Mouse (Mus musculus): ENCODE data around the gene Dot1l. TPM values are rescaled to one million over a fixed set of nuclear protein-coding genes. Genes with fewer than 3 reads are reported as not detected.

Dot1l gene
- polyA plus RNA-seq, 1 experiment from 2014 or later, result 20.3 TPM

DNA sequence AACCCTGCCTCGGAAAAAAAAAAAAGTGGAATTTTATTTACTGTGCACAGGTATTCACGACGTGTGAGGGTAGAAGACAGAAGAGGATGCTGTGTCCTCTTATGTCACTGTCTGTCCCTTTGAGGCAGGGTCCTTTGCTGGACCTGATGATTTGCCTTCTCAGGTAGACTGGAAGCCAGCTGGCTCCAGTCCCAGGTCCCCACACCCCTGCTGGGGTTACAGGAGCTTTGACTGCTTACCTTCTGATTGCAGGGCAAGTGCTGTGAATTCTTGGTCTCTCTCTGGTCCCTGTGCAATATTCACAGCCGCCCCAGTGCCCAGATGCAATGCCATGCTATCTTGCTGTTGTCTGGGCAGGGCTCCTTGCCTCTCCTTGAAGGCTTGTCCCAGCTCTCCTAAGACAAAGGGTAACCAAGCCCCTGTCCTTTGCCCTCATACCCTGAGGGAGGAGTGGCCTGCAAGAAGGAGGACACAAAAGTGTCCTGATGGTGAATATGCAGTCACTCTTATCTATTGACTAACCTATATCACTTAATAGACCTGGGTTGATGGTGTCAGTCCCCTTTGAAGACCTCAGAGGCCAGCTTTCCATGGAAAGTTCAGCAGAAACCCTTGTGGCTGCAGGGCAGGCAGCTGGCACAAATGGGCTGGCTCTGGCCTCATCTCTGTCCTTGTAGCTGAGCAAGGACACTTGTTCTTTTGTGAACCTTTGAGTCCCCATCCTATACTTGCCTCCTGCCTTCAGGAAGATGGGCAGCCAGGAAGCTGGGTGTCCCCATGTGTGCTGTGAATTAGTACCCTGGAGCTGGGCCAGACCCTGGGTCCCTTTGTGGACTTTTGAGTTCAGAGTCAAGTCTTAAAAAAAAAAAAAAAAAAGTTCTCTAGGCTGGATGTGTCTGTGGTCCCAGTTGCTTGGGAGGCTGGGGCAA is 5.9 kb downstream of the Dot1l start:
- Histone ChIP-seq H3K4me2 (no peak overlapping the region), H3K36me3 (peaks cover 5% of the 10 kb centered on the region; the same call in 1 of the 2 replicates), H3K4me1 (peaks cover 66% of the 10 kb centered on the region), H3K9ac (replicated peaks) (no peak overlapping the region), H3K27me3 (replicated peaks) (no peaks in the 10 kb centered on the region), H3K27ac (replicated peaks) (no peak overlapping the region), H3K4me3 (replicated peaks) (no peak overlapping the region), H3K9me3 (replicated peaks) (no peaks in the 10 kb centered on the region)
- no peak for ATAC-seq (ENCODE audit: low FRiP score)
- WGBS, result 92% methylated on average over 4 of the region's 4 CpGs

GRCm38 (mm10) chr10:80761821-80762220 is 6.8 kb downstream of the Dot1l start:
- no peak for ATAC-seq (ENCODE audit: low FRiP score)
- no peak overlapping the region for H3K27ac ChIP-seq (replicated peaks)
- no peak overlapping the region for H3K9ac ChIP-seq (replicated peaks)
- peaks cover 56% of the 10 kb centered on the region for H3K4me1 ChIP-seq
- 66% methylated on average over 3 of the region's 3 CpGs for WGBS
- H3K9me3 ChIP-seq (replicated peaks), result no peaks in the 10 kb centered on the region
- H3K4me2 ChIP-seq, result no peak overlapping the region
- H3K4me3 ChIP-seq (replicated peaks), result no peak overlapping the region
- H3K36me3 ChIP-seq, result peaks cover 15% of the 10 kb centered on the region
- no peaks in the 10 kb centered on the region for H3K27me3 ChIP-seq (replicated peaks)

DNA sequence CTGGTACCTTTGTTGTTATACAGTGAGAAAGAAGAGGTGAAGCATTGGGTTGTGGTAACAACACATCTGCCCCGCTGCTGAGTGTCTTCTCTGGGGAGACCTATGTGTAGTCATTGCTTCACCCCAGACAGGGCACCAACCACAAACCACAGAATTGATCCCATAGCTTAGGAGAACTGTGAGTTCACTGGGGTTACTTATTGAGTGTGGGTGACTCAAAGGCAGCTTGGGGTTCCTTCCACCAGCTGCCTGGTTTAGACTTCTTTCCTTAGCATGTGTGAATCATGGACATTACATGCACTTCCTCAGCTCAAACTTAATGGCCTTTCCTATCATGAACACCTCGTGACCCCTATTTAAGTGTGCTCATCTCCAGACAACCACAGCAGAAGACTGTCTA is 8.5 kb downstream of the Dot1l start:
- ATAC-seq (ENCODE audit: low FRiP score), result no peak
- Histone ChIP-seq H3K27ac (replicated peaks) (no peak overlapping the region), H3K36me3 (peaks cover 29% of the 10 kb centered on the region), H3K27me3 (replicated peaks) (no peaks in the 10 kb centered on the region), H3K4me1 (peaks cover 39% of the 10 kb centered on the region), H3K4me3 (replicated peaks) (no peak overlapping the region), H3K9me3 (replicated peaks) (no peaks in the 10 kb centered on the region), H3K4me2 (no peak overlapping the region), H3K9ac (replicated peaks) (no peak overlapping the region)
- WGBS, result 96% methylated on average over 2 of the region's 2 CpGs

DNA sequence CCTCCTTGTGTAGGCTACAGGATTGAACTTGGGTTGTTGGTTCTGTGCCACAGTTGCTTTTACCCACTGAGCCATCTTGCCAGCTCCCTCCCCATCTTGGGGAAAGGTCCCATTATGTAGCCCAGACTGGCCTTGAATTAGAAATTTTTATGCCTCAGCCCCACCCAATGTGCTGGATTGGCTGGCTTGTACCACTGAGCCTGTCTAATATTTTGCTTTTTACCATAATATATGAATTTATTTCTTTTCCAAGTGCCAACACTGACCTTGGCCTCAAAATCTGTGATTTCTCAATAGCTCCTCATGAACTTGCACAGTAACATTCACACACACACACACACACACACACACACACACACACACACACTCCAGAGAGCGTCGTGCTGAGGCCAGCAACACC is 10.7 kb downstream of the Dot1l start:
- H3K9me3 ChIP-seq (replicated peaks), result no peaks in the 10 kb centered on the region
- ATAC-seq (ENCODE audit: low FRiP score), result no peak
- no peaks in the 10 kb centered on the region for H3K27me3 ChIP-seq (replicated peaks)
- H3K27ac ChIP-seq (replicated peaks), result no peak overlapping the region
- no peak overlapping the region for H3K4me2 ChIP-seq
- no peak overlapping the region for H3K9ac ChIP-seq (replicated peaks)
- peaks cover 19% of the 10 kb centered on the region for H3K4me1 ChIP-seq
- peaks cover 48% of the 10 kb centered on the region for H3K36me3 ChIP-seq
- H3K4me3 ChIP-seq (replicated peaks), result no peak overlapping the region
- 89% methylated on average over 2 of the region's 2 CpGs for WGBS

DNA sequence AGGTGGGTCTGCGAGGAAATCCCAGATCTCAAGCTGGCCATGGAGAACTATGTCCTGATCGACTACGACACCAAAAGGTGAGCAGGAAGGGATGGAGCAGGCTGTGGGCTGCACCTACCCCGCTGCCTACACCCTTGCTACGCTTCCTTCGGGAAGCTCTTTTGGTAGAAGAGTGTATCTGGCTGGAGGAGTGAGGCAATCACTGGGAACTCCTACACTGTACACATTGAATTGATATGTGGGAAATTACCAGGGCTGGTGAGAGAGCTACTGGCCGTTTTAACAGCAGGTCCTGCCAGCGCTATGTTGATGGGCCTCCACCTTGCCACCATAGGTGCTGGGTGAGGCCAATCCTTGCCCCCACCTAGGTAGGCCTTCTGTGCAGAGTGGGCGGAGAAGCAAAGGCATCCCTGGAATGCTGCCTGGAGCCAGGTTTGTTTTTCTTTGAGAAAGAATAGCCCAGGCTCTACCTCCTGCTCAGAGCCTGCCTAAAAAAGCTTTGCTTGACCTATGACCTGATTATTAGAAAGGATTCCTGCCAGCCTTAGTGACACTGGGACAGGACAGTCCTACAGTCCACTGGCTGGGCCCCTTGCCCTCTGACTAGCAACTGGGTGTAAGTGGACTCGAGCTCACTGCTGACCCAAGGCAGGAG is 11.3 kb downstream of the Dot1l start:
- Histone ChIP-seq H3K36me3 (peaks cover 53% of the 10 kb centered on the region), H3K27me3 (replicated peaks) (no peaks in the 10 kb centered on the region), H3K4me2 (no peak overlapping the region), H3K4me1 (peaks cover 14% of the 10 kb centered on the region), H3K27ac (replicated peaks) (no peak overlapping the region), H3K9ac (replicated peaks) (no peak overlapping the region), H3K4me3 (replicated peaks) (no peak overlapping the region), H3K9me3 (replicated peaks) (no peaks in the 10 kb centered on the region)
- no peak for ATAC-seq (ENCODE audit: low FRiP score)
- 87% methylated on average over 10 of the region's 10 CpGs for whole genome bisulfite sequencing

DNA sequence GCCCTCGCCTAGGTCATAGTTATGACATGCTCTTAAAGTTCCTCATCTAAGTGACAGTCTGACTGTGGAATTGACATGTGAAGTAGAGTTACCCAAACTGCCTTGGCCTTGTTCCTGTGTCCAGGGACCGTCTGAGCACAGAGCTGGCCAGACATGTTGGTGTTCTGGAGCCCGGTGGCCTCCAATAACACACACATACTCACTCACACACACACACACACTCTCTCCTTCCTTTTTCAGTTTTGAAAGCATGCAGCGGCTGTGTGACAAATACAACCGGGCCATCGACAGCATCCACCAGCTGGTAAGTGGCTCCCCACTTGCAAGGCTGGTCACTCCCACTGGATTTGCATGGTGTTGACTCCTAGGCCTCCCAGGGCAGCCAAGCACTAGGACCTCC is 13.4 kb downstream of the Dot1l start:
- H3K4me1 ChIP-seq, result no peaks in the 10 kb centered on the region
- H3K36me3 ChIP-seq, result peaks cover 74% of the 10 kb centered on the region
- H3K9ac ChIP-seq (replicated peaks), result no peak overlapping the region
- WGBS, result 89% methylated on average over 6 of the region's 6 CpGs
- no peak overlapping the region for H3K27ac ChIP-seq (replicated peaks)
- H3K4me3 ChIP-seq (replicated peaks), result no peak overlapping the region
- H3K9me3 ChIP-seq (replicated peaks), result no peaks in the 10 kb centered on the region
- H3K27me3 ChIP-seq (replicated peaks), result no peaks in the 10 kb centered on the region
- no peak overlapping the region for H3K4me2 ChIP-seq
- ATAC-seq (ENCODE audit: low FRiP score), result no peak

GRCm38 (mm10) chr10:80773816-80774215 is 18.8 kb downstream of the Dot1l start:
- no peak overlapping the region for H3K4me3 ChIP-seq (replicated peaks)
- WGBS, result 90% methylated on average over 5 of the region's 5 CpGs
- H3K36me3 ChIP-seq, result peaks cover 94% of the 10 kb centered on the region
- H3K4me1 ChIP-seq, result 0 out of 2 replicates have a peak, but pooled peaks cover 6% of the 10 kb centered on the region
- 0 out of 2 replicates have a peak overlapping the region, but pooled peaks have one; percentile 3 for H3K9ac ChIP-seq (replicated peaks)
- H3K9me3 ChIP-seq (replicated peaks), result no peaks in the 10 kb centered on the region
- H3K27me3 ChIP-seq (replicated peaks), result no peaks in the 10 kb centered on the region
- no peak overlapping the region for H3K27ac ChIP-seq (replicated peaks)
- no peak for ATAC-seq (ENCODE audit: low FRiP score)
- H3K4me2 ChIP-seq, result no peak overlapping the region

DNA sequence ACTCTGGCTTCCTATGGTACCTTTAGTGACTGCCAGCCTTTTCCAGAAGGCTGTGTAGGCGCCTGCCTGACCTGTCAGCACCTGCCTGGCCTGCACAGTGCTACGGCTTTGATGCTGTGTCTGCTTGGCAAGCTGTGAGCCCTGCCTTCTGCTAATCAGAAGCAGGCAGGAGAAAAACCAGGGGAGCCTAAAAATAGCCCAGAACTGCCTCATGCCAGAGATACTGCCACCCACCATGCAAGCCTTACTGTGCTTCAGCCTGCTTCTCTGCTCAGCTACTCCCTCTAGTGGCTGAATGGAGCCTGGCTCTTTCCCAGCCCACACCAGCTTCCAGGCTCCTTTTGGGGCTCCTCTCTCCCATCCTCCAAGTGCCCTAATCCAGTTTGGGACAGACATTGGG is 19.5 kb downstream of the Dot1l start:
- Histone ChIP-seq H3K4me1 (0 out of 2 replicates have a peak, but pooled peaks cover 6% of the 10 kb centered on the region), H3K9ac (replicated peaks) (0 out of 2 replicates have a peak overlapping the region, but pooled peaks have one; percentile 3), H3K4me2 (no peak overlapping the region), H3K27me3 (replicated peaks) (no peaks in the 10 kb centered on the region), H3K9me3 (replicated peaks) (no peaks in the 10 kb centered on the region), H3K4me3 (replicated peaks) (no peak overlapping the region), H3K27ac (replicated peaks) (peak overlapping the region; percentile 37; the same call in 1 of the 2 replicates), H3K36me3 (peaks cover 98% of the 10 kb centered on the region)
- WGBS, result 64% methylated on average over 2 of the region's 2 CpGs
- ATAC-seq (ENCODE audit: low FRiP score), result peak; percentile 61; the same call in 1 of the 2 replicates

- 88% methylated on average over 4 of the region's 4 CpGs for WGBS
- Histone ChIP-seq H3K4me3 (replicated peaks) (no peak overlapping the region), H3K27ac (replicated peaks) (no peak overlapping the region), H3K36me3 (peaks cover 97% of the 10 kb centered on the region), H3K27me3 (replicated peaks) (no peaks in the 10 kb centered on the region), H3K9me3 (replicated peaks) (no peaks in the 10 kb centered on the region), H3K9ac (replicated peaks) (no peak overlapping the region), H3K4me1 (0 out of 2 replicates have a peak, but pooled peaks cover 6% of the 10 kb centered on the region), H3K4me2 (no peak overlapping the region)
- 0 out of 2 replicates have a peak, but pooled peaks have one; percentile 8 for ATAC-seq (ENCODE audit: low FRiP score)
Observed at GRCm38 (mm10) chr10:80774981-80775380, 20.0 kb downstream of the Dot1l start.

DNA sequence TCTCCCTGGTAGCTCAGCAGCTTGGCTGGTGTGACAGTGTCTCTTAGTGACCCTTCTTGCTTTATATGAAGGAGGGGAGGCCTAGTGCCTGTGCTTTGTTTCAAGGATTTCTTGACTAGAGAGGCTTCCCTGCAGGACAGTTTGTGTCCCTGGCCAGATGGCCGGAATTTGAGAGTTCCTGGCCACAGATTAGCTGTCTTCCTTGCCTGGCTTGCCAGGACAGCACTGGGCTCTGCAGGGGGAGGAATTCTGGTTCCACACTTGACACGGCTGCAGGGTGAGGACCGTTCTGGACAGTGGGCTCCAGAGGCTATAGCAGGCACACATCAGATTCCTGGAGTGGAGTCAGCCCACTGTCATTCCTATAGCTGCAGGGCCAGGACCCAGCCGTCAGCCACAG is 20.7 kb downstream of the Dot1l start:
- Histone ChIP-seq H3K9me3 (replicated peaks) (no peaks in the 10 kb centered on the region), H3K27ac (replicated peaks) (no peak overlapping the region), H3K9ac (replicated peaks) (no peak overlapping the region), H3K4me1 (0 out of 2 replicates have a peak, but pooled peaks cover 6% of the 10 kb centered on the region), H3K27me3 (replicated peaks) (no peaks in the 10 kb centered on the region), H3K36me3 (peaks cover 97% of the 10 kb centered on the region), H3K4me3 (replicated peaks) (no peak overlapping the region), H3K4me2 (no peak overlapping the region)
- 96% methylated on average over 4 of the region's 4 CpGs for WGBS
- no peak for ATAC-seq (ENCODE audit: low FRiP score)

DNA sequence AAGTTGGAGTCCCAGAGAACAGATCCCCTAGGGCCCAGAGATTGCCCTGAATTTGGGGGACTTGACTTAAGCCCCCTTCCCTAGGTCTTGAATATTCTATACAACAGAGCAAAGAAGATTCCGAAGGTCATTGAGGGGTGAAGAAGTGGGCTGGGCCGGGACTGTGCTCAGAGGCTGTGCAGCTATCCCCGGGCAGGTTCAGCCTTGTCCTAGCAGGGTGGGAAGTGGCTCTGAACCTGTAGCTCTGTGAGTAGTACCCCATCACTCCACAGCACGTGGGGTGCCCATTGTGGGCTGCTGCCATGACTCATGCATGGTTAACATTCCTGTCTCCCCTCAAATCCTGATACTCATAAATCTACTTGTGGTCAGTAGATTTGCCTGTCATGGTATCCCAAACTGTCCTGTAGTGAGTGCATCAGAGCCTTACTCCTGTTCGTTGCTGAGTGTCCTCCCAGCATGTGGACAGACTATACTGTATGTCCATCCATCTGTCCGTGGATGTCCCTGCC is 21.4 kb downstream of the Dot1l start:
- Histone ChIP-seq H3K9ac (replicated peaks) (no peak overlapping the region), H3K4me2 (no peak overlapping the region), H3K9me3 (replicated peaks) (no peaks in the 10 kb centered on the region), H3K36me3 (peaks cover 97% of the 10 kb centered on the region), H3K4me3 (replicated peaks) (no peak overlapping the region), H3K27me3 (replicated peaks) (no peaks in the 10 kb centered on the region), H3K27ac (replicated peaks) (no peak overlapping the region), H3K4me1 (0 out of 2 replicates have a peak, but pooled peaks cover 6% of the 10 kb centered on the region)
- ATAC-seq (ENCODE audit: low FRiP score), result no peak
- 92% methylated on average over 6 of the region's 6 CpGs for WGBS

Data from neural tube, embryonic 15.5 days (tissue).